Mouse (Mus musculus): ENCODE measurements around the gene Tor4a. TPM values are rescaled to one million over a fixed set of nuclear protein-coding genes. Genes with fewer than 3 reads are reported as not detected.
A peak's percentile ranks its signal among the peaks of the same experiment; 100 is the strongest.

Tor4a gene
- total and polyA plus RNA-seq, 3 experiments: 12.6 to 20.4 (median 15.3) TPM

GRCm38 (mm10) chr2:25228431-25228889 is 31.8 kb upstream of the Tor4a start:
- Histone ChIP-seq H3K27ac (ENCODE audit: insufficient read depth, low read depth) (peak overlapping the region; percentile 14; the same call in 1 of the 2 replicates), H3K27me3 (replicated peaks) (peaks cover 45% of the 10 kb centered on the region), H3K9me3 (replicated peaks; ENCODE audit: low read length) (no peaks in the 10 kb centered on the region), H3K4me1 (ENCODE audit: control insufficient read depth in 1 of 2, insufficient read depth in 2 of 2) (peaks cover 4 to 26% of the 10 kb centered on the region in 2 experiments; a peak in 3 of 4 replicates), H3K9ac (ENCODE audit: insufficient read depth, low read depth) (no peak overlapping the region), H3K79me2 (replicated peaks; ENCODE audit: control insufficient read depth, extremely low read depth, insufficient read depth, poor library complexity, severe bottlenecking) (peaks cover 5% of the 10 kb centered on the region), H3K4me2 (ENCODE audit: insufficient read depth, low read depth, poor library complexity, severe bottlenecking) (peak overlapping the region; percentile 52), H3K36me3 (replicated peaks in 1 of 2; ENCODE audit: control insufficient read depth in 1 of 2, insufficient read depth in 1 of 2, low read length in 1 of 2) (peaks cover 4 to 5% of the 10 kb centered on the region in 2 experiments), H3K4me3 (replicated peaks in 1 of 3; ENCODE audit: low read depth in 2 of 3, low read length in 2 of 3, poor library complexity in 1 of 3) (peak overlapping the region; percentile 23 to 33 (median 23))
- dilution Hi-C loops (cut with MboI; ENCODE audit: extremely low pct_ligation_motif_present, extremely low pct_unique_long_range_greater_than_20kb, low sequenced_read_pairs) (no loop called here), in situ Hi-C loops (cut with MboI; ENCODE audit: low pct_ligation_motif_present, low pct_unique_long_range_greater_than_20kb, low sequenced_read_pairs) (no loop called here)
- TF ChIP-seq USF1 (IDR thresholded peaks at IDR 0.05; ENCODE audit: low read depth, low read length) (no peak), PAX5 (IDR thresholded peaks at IDR 0.05; ENCODE audit: low read length) (no peak), CHD1 (IDR thresholded peaks at IDR 0.05; ENCODE audit: low read depth, low read length) (no peak), JUN (IDR thresholded peaks at IDR 0.05; ENCODE audit: insufficient read depth, low read depth, low read length) (no peak), ZKSCAN1 (IDR thresholded peaks at IDR 0.05; ENCODE audit: borderline replicate concordance, low read depth, low read length) (no peak), KAT2A (IDR thresholded peaks at IDR 0.05; ENCODE audit: insufficient replicate concordance, low read length) (no peak), CHD2 (IDR thresholded peaks at IDR 0.05; ENCODE audit: low read length) (0 out of 2 replicates have a peak, but pooled peaks have one; percentile 40), HCFC1 (IDR thresholded peaks at IDR 0.05; ENCODE audit: low read depth, low read length) (no peak), SIN3A (IDR thresholded peaks at IDR 0.05; ENCODE audit: low read length) (0 out of 2 replicates have a peak, but pooled peaks have one; percentile 66), NELFE (IDR thresholded peaks at IDR 0.05; ENCODE audit: low read depth, low read length) (peak; percentile 40), IRF4 (IDR thresholded peaks at IDR 0.05; ENCODE audit: low read depth, low read length) (no peak; the same call in 1 of the 2 replicates), EP300 (IDR thresholded peaks at IDR 0.05; ENCODE audit: low read length) (no peak), ELF1 (IDR thresholded peaks at IDR 0.05; ENCODE audit: low read depth, low read length) (peak; percentile 75), MXI1 (IDR thresholded peaks at IDR 0.05; ENCODE audit: low read depth, low read length) (no peak), TCF12 (IDR thresholded peaks at IDR 0.05; ENCODE audit: low read depth, low read length) (peak; percentile 30; the same call in 1 of the 2 replicates), E2F4 (IDR thresholded peaks at IDR 0.05; ENCODE audit: insufficient replicate concordance, low read depth, low read length) (no peak), MAX (IDR thresholded peaks at IDR 0.05; ENCODE audit: low read length) (no peak), ZMIZ1 (IDR thresholded peaks at IDR 0.05; ENCODE audit: low read depth, low read length) (no peak), ZNF384 (IDR thresholded peaks at IDR 0.05; ENCODE audit: low read depth, low read length) (no peak), TBP (conservative IDR thresholded peaks at IDR 0.05; ENCODE audit: low read depth, low read length) (no peak), POLR2AphosphoS2 (IDR thresholded peaks at IDR 0.05; ENCODE audit: low read depth, low read length) (no peak), POLR2A (IDR thresholded peaks at IDR 0.05; ENCODE audit: low read depth, low read length) (no peak; the same call in 1 of the 2 replicates), CTCF (conservative IDR thresholded peaks at IDR 0.05 in 1 of 2, IDR thresholded peaks at IDR 0.05 in 1 of 2; ENCODE audit: low read depth in 2 of 2, low read length in 2 of 2) (peak; percentile 80 to 95), BHLHE40 (IDR thresholded peaks at IDR 0.05; ENCODE audit: low read depth, low read length) (no peak), MEF2A (IDR thresholded peaks at IDR 0.05; ENCODE audit: borderline replicate concordance, low read depth, low read length) (0 out of 2 replicates have a peak, but pooled peaks have one; percentile 15), MAFK (IDR thresholded peaks at IDR 0.05; ENCODE audit: insufficient replicate concordance, low read length) (no peak), RCOR1 (conservative IDR thresholded peaks at IDR 0.05; ENCODE audit: low read depth, low read length) (no peak), SMC3 (IDR thresholded peaks at IDR 0.05; ENCODE audit: low read depth, low read length) (peak; percentile 59), USF2 (conservative IDR thresholded peaks at IDR 0.05; ENCODE audit: low read depth, low read length) (no peak), GABPA (IDR thresholded peaks at IDR 0.05; ENCODE audit: insufficient replicate concordance, low read depth, low read length) (no peak), UBTF (IDR thresholded peaks at IDR 0.05; ENCODE audit: low read depth, low read length) (0 out of 2 replicates have a peak, but pooled peaks have one; percentile 54), ETS1 (conservative IDR thresholded peaks at IDR 0.05; ENCODE audit: low read depth, low read length) (no peak; the same call in 1 of the 2 replicates), MAZ (IDR thresholded peaks at IDR 0.05; ENCODE audit: low read depth, low read length) (no peak), RAD21 (IDR thresholded peaks at IDR 0.05; ENCODE audit: low read depth, low read length) (peak; percentile 72), NRF1 (IDR thresholded peaks at IDR 0.05; ENCODE audit: low read depth, low read length) (0 out of 2 replicates have a peak, but pooled peaks have one; percentile 7), MYC (IDR thresholded peaks at IDR 0.05; ENCODE audit: low read depth, low read length) (no peak)
- peak; percentile 90 for DNase-seq (ENCODE audit: extremely low read depth)
